Mouse (Mus musculus) intestine, embryonic 16.5 days (tissue): ENCODE measurements at regions not wholly inside any gene's neighbourhood (a gene's known extent, or its start where the extent isn't known, plus 50 kb on each side); places are given as distances from the start of the nearest gene placed in this dataset.

Source experiments
- ATAC-seq: fragments of 200-750 bp; cut with Nextera tagmentation; 2 replicates; pipeline ENCODE4 v1.8.0; 2017; ENCODE audit warnings: moderate TSS enrichment, moderate library complexity
- H3K27ac ChIP-seq: fragments of 300-500 bp; sonication (generic); 2 replicates; pipeline ENCODE4 v1.5.1; 2014; ENCODE audit warnings: mild to moderate bottlenecking, low read length
- H3K27me3 ChIP-seq: fragments of 300-500 bp; sonication (generic); replicated peaks from 2 replicates; pipeline ENCODE4 v1.6.1; 2014; ENCODE audit warnings: low read length, control low read depth, mixed read lengths; ENCODE audit not compliant: control insufficient read depth, insufficient read depth
- H3K36me3 ChIP-seq: fragments of 300-500 bp; sonication (generic); 2 replicates; pipeline ENCODE4 v1.6.1; 2014; ENCODE audit warnings: low read length, control low read depth; ENCODE audit not compliant: control insufficient read depth, insufficient read depth
- H3K4me1 ChIP-seq: fragments of 300-500 bp; sonication (generic); 2 replicates; pipeline ENCODE4 v1.6.1; 2014; ENCODE audit warnings: low read length, control low read depth, mixed read lengths; ENCODE audit not compliant: control insufficient read depth, insufficient read depth
- H3K4me2 ChIP-seq: fragments of 300-500 bp; sonication (generic); 2 replicates; pipeline ENCODE4 v1.6.1; 2014; ENCODE audit warnings: low read depth, low read length, control low read depth
- H3K4me3 ChIP-seq: fragments of 300-500 bp; sonication (generic); 2 replicates; pipeline ENCODE4 v1.5.1; 2014; ENCODE audit warnings: mild to moderate bottlenecking, low read length
- H3K9ac ChIP-seq: fragments of 300-500 bp; sonication (generic); 2 replicates; pipeline ENCODE4 v1.6.1; 2014; ENCODE audit warnings: low read depth, low read length
- H3K9me3 ChIP-seq: fragments of 300-500 bp; sonication (generic); 2 replicates; pipeline ENCODE4 v1.6.1; 2016; ENCODE audit warnings: low read length, control low read depth; ENCODE audit not compliant: control insufficient read depth
- WGBS: fragments of 180-500 bp; shearing (Covaris S2); extraction: QIAGEN DNeasy Blood & Tissue Kit; methylation state at CpG from one replicate; pipeline ENCODE4 v1.1.7; 2014; 5-methylcytosine and 5-hydroxymethylcytosine counted together

DNA sequence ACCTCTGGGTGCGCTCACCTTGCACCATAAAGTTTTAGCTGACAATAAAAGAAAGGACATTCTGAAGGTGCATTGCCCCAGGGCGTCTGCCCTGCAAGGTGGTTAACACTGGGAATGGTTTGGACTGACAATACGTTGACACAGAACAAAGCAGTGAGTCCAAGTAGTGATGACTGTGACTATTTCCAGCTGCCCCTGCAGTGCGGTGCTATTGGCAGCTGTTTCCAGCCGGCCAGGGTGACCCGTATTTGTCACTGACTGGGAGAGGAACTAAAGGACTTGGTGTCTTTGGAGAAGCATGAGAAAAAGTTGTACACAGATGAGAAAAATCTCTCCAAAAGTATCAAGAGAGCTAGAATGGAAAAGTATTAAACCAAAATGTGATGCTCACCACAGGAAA, 52.0 kb upstream of the Vtcn1 start:
- ATAC-seq: no peak
- Histone ChIP-seq H3K27me3 (no peaks in the 10 kb centered on the region), H3K9ac (no peak overlapping the region), H3K9me3 (no peaks in the 10 kb centered on the region), H3K4me3 (no peak overlapping the region), H3K4me2 (no peak overlapping the region), H3K27ac (no peak overlapping the region), H3K36me3 (no peaks in the 10 kb centered on the region), H3K4me1 (peaks cover 7% of the 10 kb centered on the region)
- 67% methylated on average over 6 of the region's 6 CpGs for WGBS

- H3K9ac ChIP-seq: no peak overlapping the region
- H3K4me1 ChIP-seq: peaks cover 8% of the 10 kb centered on the region
- no peaks in the 10 kb centered on the region for H3K27me3 ChIP-seq
- no peak overlapping the region for H3K4me2 ChIP-seq
- no peak overlapping the region for H3K4me3 ChIP-seq
- peak; percentile 77 for ATAC-seq
- H3K27ac ChIP-seq: no peak overlapping the region
- H3K9me3 ChIP-seq: no peaks in the 10 kb centered on the region
- H3K36me3 ChIP-seq: no peaks in the 10 kb centered on the region
- 50% methylated on average over 4 of the region's 4 CpGs for WGBS
Observed at GRCm38 (mm10) chr3:100771363-100771762, 53.9 kb upstream of the Vtcn1 start.

GRCm38 (mm10) chr3:100770841-100771240, 54.4 kb upstream of the Vtcn1 start:
- no peaks in the 10 kb centered on the region for H3K9me3 ChIP-seq
- 54% methylated on average over 3 of the region's 3 CpGs for WGBS
- no peaks in the 10 kb centered on the region for H3K27me3 ChIP-seq
- no peak overlapping the region for H3K4me3 ChIP-seq
- H3K4me2 ChIP-seq: no peak overlapping the region
- no peaks in the 10 kb centered on the region for H3K36me3 ChIP-seq
- ATAC-seq: no peak
- peaks cover 8% of the 10 kb centered on the region for H3K4me1 ChIP-seq
- no peak overlapping the region for H3K9ac ChIP-seq
- no peak overlapping the region for H3K27ac ChIP-seq

DNA sequence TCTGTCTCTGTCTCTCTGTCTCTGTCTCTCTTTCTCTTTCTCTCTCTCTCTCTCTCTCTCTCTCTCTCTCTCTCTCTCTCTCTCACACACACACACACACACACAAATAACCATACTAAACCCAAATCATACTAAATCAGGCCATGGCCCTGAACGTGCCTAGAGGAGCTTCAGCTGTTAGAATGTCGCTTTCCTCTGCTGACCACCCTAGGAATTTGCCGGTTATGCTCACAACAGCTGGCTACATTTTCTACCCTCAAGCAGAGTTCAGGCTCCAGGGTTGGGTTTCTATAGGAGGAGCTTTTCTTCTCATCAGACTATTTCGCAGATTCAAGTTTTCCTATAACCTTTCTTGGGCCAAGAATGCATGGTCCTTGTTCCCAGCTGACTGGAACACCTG, 56.1 kb upstream of the Vtcn1 start:
- WGBS: 69% methylated on average over 4 of the region's 4 CpGs
- no peak overlapping the region for H3K9ac ChIP-seq
- ATAC-seq: no peak
- no peak overlapping the region for H3K4me2 ChIP-seq
- H3K27me3 ChIP-seq: no peaks in the 10 kb centered on the region
- peaks cover 8% of the 10 kb centered on the region for H3K4me1 ChIP-seq
- H3K36me3 ChIP-seq: no peaks in the 10 kb centered on the region
- no peak overlapping the region for H3K4me3 ChIP-seq
- H3K27ac ChIP-seq: no peak overlapping the region
- no peaks in the 10 kb centered on the region for H3K9me3 ChIP-seq

DNA sequence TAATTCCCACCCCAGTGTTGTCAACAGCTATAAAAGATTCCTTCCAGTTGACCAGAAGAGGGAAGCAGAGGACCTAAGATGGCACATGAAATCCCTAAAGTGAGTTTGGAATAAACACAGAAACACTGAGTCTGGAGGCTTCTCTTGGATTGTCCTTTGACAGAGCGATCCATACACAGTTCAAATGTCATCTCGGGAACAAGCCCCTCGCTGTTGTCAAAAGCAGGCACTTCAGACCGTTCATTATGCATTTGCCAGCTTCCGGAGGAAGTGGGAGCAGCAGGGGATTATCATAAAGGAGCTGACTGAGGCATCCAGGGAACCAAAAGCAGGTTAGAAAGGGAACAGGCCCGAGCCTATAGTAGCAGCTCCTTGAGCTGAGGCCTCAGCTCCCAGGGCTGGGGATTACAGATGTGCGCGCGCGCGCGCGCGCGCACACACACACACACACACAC, 57.1 kb upstream of the Vtcn1 start:
- H3K4me2 ChIP-seq: 0 out of 2 replicates have a peak overlapping the region, but pooled peaks have one; percentile 17

DNA sequence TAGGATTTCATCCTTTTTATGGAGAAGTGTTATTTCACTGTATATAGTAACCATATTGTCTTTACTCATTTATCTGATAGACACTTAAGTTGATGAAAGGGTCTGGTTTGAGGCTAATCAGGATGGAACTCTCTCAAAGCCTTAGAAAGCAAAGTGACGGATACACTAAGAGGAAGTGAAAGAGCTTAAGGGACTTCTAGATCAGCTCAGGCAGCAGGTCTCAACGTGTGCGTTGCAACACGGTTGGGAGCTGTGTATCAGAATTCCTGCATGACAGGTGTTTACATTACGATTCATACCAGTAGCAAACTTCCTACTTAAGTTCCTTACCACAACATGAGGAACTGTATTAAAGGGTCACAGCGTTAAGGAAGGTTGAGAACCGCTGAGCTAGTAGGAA, 59.9 kb upstream of the Vtcn1 start:
- Histone ChIP-seq H3K9ac (no peak overlapping the region), H3K36me3 (no peaks in the 10 kb centered on the region), H3K4me2 (no peak overlapping the region), H3K9me3 (no peaks in the 10 kb centered on the region), H3K4me3 (no peak overlapping the region), H3K27ac (no peak overlapping the region), H3K4me1 (0 out of 2 replicates have a peak, but pooled peaks cover 2% of the 10 kb centered on the region), H3K27me3 (no peaks in the 10 kb centered on the region)
- WGBS: 46% methylated on average over 7 of the region's 7 CpGs
- ATAC-seq: no peak

More for the DNA sequence above, 57.1 kb upstream of the Vtcn1 start:
- Histone ChIP-seq H3K27me3 (no peaks in the 10 kb centered on the region), H3K9ac (peak overlapping the region; percentile 53), H3K4me1 (peaks cover 8% of the 10 kb centered on the region), H3K27ac (no peak overlapping the region), H3K36me3 (no peaks in the 10 kb centered on the region), H3K9me3 (no peaks in the 10 kb centered on the region), H3K4me3 (no peak overlapping the region)
- ATAC-seq: peak; percentile 33; the same call in 1 of the 2 replicates
- 40% methylated on average over 15 of the region's 15 CpGs for WGBS

GRCm38 (mm10) chr3:100762895-100763294, 62.4 kb upstream of the Vtcn1 start:
- H3K4me3 ChIP-seq: no peak overlapping the region
- no peak overlapping the region for H3K4me2 ChIP-seq
- no peaks in the 10 kb centered on the region for H3K27me3 ChIP-seq
- no peaks in the 10 kb centered on the region for H3K36me3 ChIP-seq
- no peaks in the 10 kb centered on the region for H3K4me1 ChIP-seq
- H3K9ac ChIP-seq: no peak overlapping the region
- H3K9me3 ChIP-seq: no peaks in the 10 kb centered on the region
- no peak for ATAC-seq
- H3K27ac ChIP-seq: no peak overlapping the region

GRCm38 (mm10) chr3:100759091-100759941, 65.9 kb upstream of the Vtcn1 start:
- WGBS: 79% methylated on average over 3 of the region's 3 CpGs
- Histone ChIP-seq H3K27me3 (no peaks in the 10 kb centered on the region), H3K4me2 (no peak overlapping the region), H3K9me3 (no peaks in the 10 kb centered on the region), H3K27ac (no peak overlapping the region), H3K4me3 (no peak overlapping the region), H3K4me1 (no peaks in the 10 kb centered on the region), H3K9ac (no peak overlapping the region), H3K36me3 (no peaks in the 10 kb centered on the region)
- no peak for ATAC-seq

GRCm38 (mm10) chr3:100754677-100755076, 69.4 kb upstream of the Man1a2 start:
- H3K27me3 ChIP-seq: no peaks in the 10 kb centered on the region
- H3K27ac ChIP-seq: no peak overlapping the region
- H3K9me3 ChIP-seq: no peaks in the 10 kb centered on the region
- no peak overlapping the region for H3K4me3 ChIP-seq
- no peak for ATAC-seq
- H3K4me1 ChIP-seq: no peaks in the 10 kb centered on the region
- no peaks in the 10 kb centered on the region for H3K36me3 ChIP-seq
- 92% methylated on average over 1 of the region's 1 CpGs for WGBS
- no peak overlapping the region for H3K9ac ChIP-seq
- H3K4me2 ChIP-seq: no peak overlapping the region
